Mouse (Mus musculus) midbrain, embryonic 15.5 days (tissue): ENCODE measurements around the gene Vrtn. TPM values are rescaled to one million over a fixed set of nuclear protein-coding genes. Genes with fewer than 3 reads are reported as not detected.

ENCODE experiments used
- ATAC-seq: fragments of 200-750 bp; cut with Nextera tagmentation; replicated peaks from 2 replicates; pipeline ENCODE4 v1.8.0; 2017; ENCODE audit warnings: moderate TSS enrichment
- H3K27ac ChIP-seq: fragments of 300-500 bp; sonication (generic); 2 replicates; pipeline ENCODE4 v1.5.1; 2015; ENCODE audit warnings: mild to moderate bottlenecking, inconsistent platforms
- H3K27me3 ChIP-seq: fragments of 300-500 bp; sonication (generic); replicated peaks from 2 replicates; pipeline ENCODE4 v1.6.1; 2015; ENCODE audit warnings: inconsistent platforms
- H3K36me3 ChIP-seq: fragments of 300-500 bp; sonication (generic); replicated peaks from 2 replicates; pipeline ENCODE4 v1.6.1; 2015; ENCODE audit warnings: inconsistent platforms
- H3K4me1 ChIP-seq: fragments of 300-500 bp; sonication (generic); 2 replicates; pipeline ENCODE4 v1.6.1; 2015; ENCODE audit warnings: inconsistent platforms
- H3K4me2 ChIP-seq: fragments of 300-500 bp; sonication (generic); 2 replicates; pipeline ENCODE4 v1.6.1; 2015; ENCODE audit warnings: inconsistent platforms, mild to moderate bottlenecking, moderate library complexity
- H3K4me3 ChIP-seq: fragments of 300-500 bp; sonication (generic); 2 replicates; pipeline ENCODE4 v1.5.1; 2015; ENCODE audit warnings: mild to moderate bottlenecking, inconsistent platforms
- H3K9ac ChIP-seq: fragments of 300-500 bp; sonication (generic); 2 replicates; pipeline ENCODE4 v1.6.1; 2015; ENCODE audit warnings: mild to moderate bottlenecking, inconsistent platforms
- H3K9me3 ChIP-seq: fragments of 300-500 bp; sonication (generic); 2 replicates; pipeline ENCODE4 v1.6.1; 2016; ENCODE audit warnings: inconsistent platforms
- WGBS: fragments of 180-500 bp; shearing (Covaris S2); methylation state at CpG from one replicate; pipeline ENCODE4 v1.1.7; 2015; ENCODE audit warnings: mixed read lengths; 5-methylcytosine and 5-hydroxymethylcytosine counted together
- polyA plus RNA-seq: library from polyadenylated mRNA; unstranded; fragments of >200 nt; fragmentation: Nextera tagmentation; extraction: Ambion mirVana; gene quantifications from 2 replicates; pipeline ENCODE4 v1.2.1, GENCODE M21; 2015

The Vrtn gene
- polyA plus RNA-seq, 1 experiment from 2014 or later, result 0.09 TPM

DNA sequence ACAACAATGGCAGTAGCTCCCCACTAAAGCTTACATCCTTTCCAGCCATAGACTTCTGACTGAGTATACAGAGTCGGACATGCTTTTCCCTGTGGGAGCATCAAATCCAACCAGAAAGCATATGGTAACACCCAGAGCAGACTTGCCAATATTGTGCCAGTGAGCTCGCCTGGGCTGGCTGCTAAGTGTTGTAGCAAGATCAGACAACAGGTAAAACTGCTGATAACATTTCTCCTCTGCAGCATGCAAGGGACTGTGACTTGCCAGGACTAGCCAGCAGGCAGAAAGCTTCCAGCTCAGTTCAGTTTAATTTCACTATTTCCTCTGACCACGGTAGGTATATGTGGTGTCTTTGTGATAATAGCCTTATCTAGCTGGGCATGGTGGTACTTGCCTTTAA, 9.0 kb upstream of the Vrtn start:
- Histone ChIP-seq H3K4me1 (no peaks in the 10 kb centered on the region), H3K9ac (no peak overlapping the region), H3K27ac (no peak overlapping the region), H3K4me3 (no peak overlapping the region), H3K9me3 (no peaks in the 10 kb centered on the region), H3K4me2 (no peak overlapping the region), H3K27me3 (no peaks in the 10 kb centered on the region), H3K36me3 (no peaks in the 10 kb centered on the region)
- no peak for ATAC-seq
- WGBS, result 76% methylated on average over 3 of the region's 3 CpGs

- no peak overlapping the region for H3K4me3 ChIP-seq
- H3K9me3 ChIP-seq, result no peaks in the 10 kb centered on the region
- no peak overlapping the region for H3K4me2 ChIP-seq
- ATAC-seq, result no peak
- H3K36me3 ChIP-seq, result no peaks in the 10 kb centered on the region
- peaks cover 7% of the 10 kb centered on the region; the same call in 1 of the 2 replicates for H3K4me1 ChIP-seq
- WGBS, result 9% methylated on average over 6 of the region's 6 CpGs
- H3K9ac ChIP-seq, result no peak overlapping the region
- peaks cover 45% of the 10 kb centered on the region for H3K27me3 ChIP-seq
- no peak overlapping the region for H3K27ac ChIP-seq
Observed at GRCm38 (mm10) chr12:84640253-84640652, 566 bp upstream of the Vrtn start.

- H3K27me3 ChIP-seq, result no peaks in the 10 kb centered on the region; the same call in 1 of the 2 replicates
- no peak for ATAC-seq
- WGBS, result 87% methylated on average over 13 of the region's 13 CpGs
- no peaks in the 10 kb centered on the region for H3K4me1 ChIP-seq
- H3K4me3 ChIP-seq, result no peak overlapping the region
- H3K9me3 ChIP-seq, result no peaks in the 10 kb centered on the region
- H3K27ac ChIP-seq, result no peak overlapping the region
- no peaks in the 10 kb centered on the region for H3K36me3 ChIP-seq
- H3K4me2 ChIP-seq, result no peak overlapping the region
- no peak overlapping the region for H3K9ac ChIP-seq
Observed at GRCm38 (mm10) chr12:84650234-84650633, 9.4 kb downstream of the Vrtn start.

- Histone ChIP-seq H3K9ac (no peak overlapping the region), H3K4me1 (no peaks in the 10 kb centered on the region), H3K4me3 (no peak overlapping the region), H3K27me3 (no peaks in the 10 kb centered on the region; the same call in 1 of the 2 replicates), H3K9me3 (no peaks in the 10 kb centered on the region), H3K4me2 (no peak overlapping the region), H3K27ac (no peak overlapping the region), H3K36me3 (no peaks in the 10 kb centered on the region)
- WGBS, result 9% methylated on average over 3 of the region's 3 CpGs
- no peak; the same call in 1 of the 2 replicates for ATAC-seq
Observed at GRCm38 (mm10) chr12:84653912-84654311, 13.1 kb downstream of the Vrtn start.

GRCm38 (mm10) chr12:84670555-84670954, 29.7 kb downstream of the Vrtn start:
- Histone ChIP-seq H3K36me3 (no peaks in the 10 kb centered on the region), H3K9me3 (no peaks in the 10 kb centered on the region), H3K27ac (no peak overlapping the region), H3K27me3 (no peaks in the 10 kb centered on the region), H3K4me3 (no peak overlapping the region), H3K4me2 (no peak overlapping the region), H3K9ac (no peak overlapping the region), H3K4me1 (peaks cover 10% of the 10 kb centered on the region)
- WGBS, result 94% methylated on average over 3 of the region's 3 CpGs
- no peak for ATAC-seq

GRCm38 (mm10) chr12:84671646-84672045, 30.8 kb downstream of the Vrtn start:
- Histone ChIP-seq H3K4me2 (no peak overlapping the region), H3K27me3 (no peaks in the 10 kb centered on the region), H3K27ac (no peak overlapping the region), H3K9ac (no peak overlapping the region), H3K36me3 (no peaks in the 10 kb centered on the region), H3K9me3 (no peaks in the 10 kb centered on the region), H3K4me1 (peaks cover 10% of the 10 kb centered on the region), H3K4me3 (no peak overlapping the region)
- 25% methylated on average over 10 of the region's 10 CpGs for WGBS
- ATAC-seq, result no peak

GRCm38 (mm10) chr12:84674666-84675526, 34.1 kb downstream of the Vrtn start:
- Histone ChIP-seq H3K9me3 (no peaks in the 10 kb centered on the region), H3K4me1 (peaks cover 10% of the 10 kb centered on the region), H3K27me3 (no peaks in the 10 kb centered on the region), H3K36me3 (no peaks in the 10 kb centered on the region), H3K4me3 (no peak overlapping the region), H3K4me2 (no peak overlapping the region), H3K9ac (no peak overlapping the region), H3K27ac (peak overlapping the region; percentile 54)
- peak; percentile 75; the same call in 1 of the 2 replicates for ATAC-seq
- 41% methylated on average over 14 of the region's 14 CpGs for whole genome bisulfite sequencing

GRCm38 (mm10) chr12:84676011-84676410, 35.2 kb downstream of the Vrtn start:
- no peak overlapping the region for H3K9ac ChIP-seq
- no peak overlapping the region for H3K4me2 ChIP-seq
- peak overlapping the region; percentile 54; the same call in 1 of the 2 replicates for H3K27ac ChIP-seq
- WGBS, result 76% methylated on average over 3 of the region's 3 CpGs
- H3K27me3 ChIP-seq, result no peaks in the 10 kb centered on the region
- H3K4me1 ChIP-seq, result peaks cover 10% of the 10 kb centered on the region
- ATAC-seq, result no peak
- no peak overlapping the region for H3K4me3 ChIP-seq
- H3K9me3 ChIP-seq, result no peaks in the 10 kb centered on the region
- no peaks in the 10 kb centered on the region for H3K36me3 ChIP-seq

- Histone ChIP-seq H3K27me3 (no peaks in the 10 kb centered on the region), H3K4me1 (no peaks in the 10 kb centered on the region), H3K9ac (no peak overlapping the region), H3K36me3 (no peaks in the 10 kb centered on the region), H3K27ac (no peak overlapping the region), H3K4me2 (no peak overlapping the region), H3K9me3 (no peaks in the 10 kb centered on the region), H3K4me3 (no peak overlapping the region)
- ATAC-seq, result no peak
- 70% methylated on average over 7 of the region's 7 CpGs for WGBS
Observed at GRCm38 (mm10) chr12:84684569-84684968, 43.8 kb downstream of the Vrtn start.

DNA sequence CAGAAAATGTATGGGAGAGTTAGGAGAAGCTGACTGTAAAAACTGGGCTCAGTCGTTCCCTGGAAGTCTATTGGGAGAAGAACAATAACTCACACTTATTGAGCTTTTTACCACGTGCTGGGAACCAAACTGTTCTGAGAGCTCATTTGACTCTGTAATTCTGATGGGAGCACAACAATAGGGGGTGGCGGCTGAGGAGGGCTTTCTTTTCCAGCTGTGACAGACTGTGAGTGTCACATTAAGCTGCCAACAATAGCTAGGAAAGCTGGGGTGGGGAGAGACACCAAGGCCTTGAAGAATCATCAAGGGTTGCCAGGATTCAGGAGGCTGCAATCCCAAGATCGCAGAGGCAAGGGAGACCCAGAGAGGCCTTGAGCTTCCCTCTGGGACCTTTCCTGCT, 45.4 kb downstream of the Vrtn start:
- no peak overlapping the region for H3K4me2 ChIP-seq
- no peak overlapping the region for H3K9ac ChIP-seq
- H3K9me3 ChIP-seq, result no peaks in the 10 kb centered on the region
- H3K27ac ChIP-seq, result no peak overlapping the region
- ATAC-seq, result no peak
- H3K27me3 ChIP-seq, result no peaks in the 10 kb centered on the region
- H3K4me3 ChIP-seq, result no peak overlapping the region
- WGBS, result 8% methylated on average over 4 of the region's 4 CpGs
- H3K36me3 ChIP-seq, result no peaks in the 10 kb centered on the region
- no peaks in the 10 kb centered on the region for H3K4me1 ChIP-seq

- H3K27me3 ChIP-seq, result no peaks in the 10 kb centered on the region
- H3K4me3 ChIP-seq, result no peak overlapping the region
- no peak overlapping the region for H3K4me2 ChIP-seq
- no peak overlapping the region for H3K9ac ChIP-seq
- no peak for ATAC-seq
- H3K9me3 ChIP-seq, result no peaks in the 10 kb centered on the region
- 84% methylated on average over 4 of the region's 4 CpGs for WGBS
- H3K4me1 ChIP-seq, result no peaks in the 10 kb centered on the region
- no peaks in the 10 kb centered on the region for H3K36me3 ChIP-seq
- no peak overlapping the region for H3K27ac ChIP-seq
Observed at GRCm38 (mm10) chr12:84687531-84687930, 46.7 kb downstream of the Vrtn start.

DNA sequence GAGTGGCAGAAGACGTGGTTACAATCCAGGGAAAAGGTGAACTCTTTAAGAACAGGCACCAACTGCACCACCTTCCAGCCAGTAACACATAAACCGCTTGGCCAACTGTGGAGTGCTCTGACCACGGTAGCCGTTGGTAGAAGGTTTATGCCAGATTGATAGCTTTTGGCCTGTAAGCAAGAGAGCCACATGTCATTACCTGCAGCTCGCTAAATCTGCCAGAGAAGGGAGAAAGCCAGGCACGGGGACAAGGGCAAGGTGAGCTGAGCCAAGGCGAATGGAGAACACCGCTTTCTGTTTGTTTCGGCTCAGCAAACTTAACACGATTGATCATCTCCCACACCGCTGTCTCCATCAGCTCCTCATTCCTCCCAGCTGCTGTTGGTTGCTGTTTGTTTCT, 48.2 kb downstream of the Vrtn start:
- Histone ChIP-seq H3K27ac (no peak overlapping the region), H3K36me3 (no peaks in the 10 kb centered on the region), H3K9ac (no peak overlapping the region), H3K4me2 (no peak overlapping the region), H3K27me3 (no peaks in the 10 kb centered on the region), H3K9me3 (no peaks in the 10 kb centered on the region), H3K4me3 (no peak overlapping the region), H3K4me1 (no peaks in the 10 kb centered on the region)
- 90% methylated on average over 11 of the region's 11 CpGs for WGBS
- no peak for ATAC-seq

- H3K4me1 ChIP-seq, result no peaks in the 10 kb centered on the region
- H3K4me2 ChIP-seq, result no peak overlapping the region
- ATAC-seq, result no peak
- no peaks in the 10 kb centered on the region for H3K9me3 ChIP-seq
- no peak overlapping the region for H3K9ac ChIP-seq
- no peak overlapping the region for H3K27ac ChIP-seq
- no peak overlapping the region for H3K4me3 ChIP-seq
- H3K36me3 ChIP-seq, result no peaks in the 10 kb centered on the region
- no peaks in the 10 kb centered on the region; the same call in 1 of the 2 replicates for H3K27me3 ChIP-seq
Observed at GRCm38 (mm10) chr12:84691347-84691746, 50.5 kb downstream of the Vrtn start.
